Mouse (Mus musculus) telencephalon, adult 2 months (tissue): ENCODE data around the gene Spata4.
"Not testable (repeated sequence)": the region's sequence is repeated elsewhere in the genome, so short reads cannot be mapped to it uniquely, and the experiment has no call there.

Experiments
- DNase-seq: peaks from one replicate; pipeline ENCODE4 v3.0.0-alpha.2; 2011; ENCODE audit warnings: low read depth, low spot score

Spata4 gene

DNA sequence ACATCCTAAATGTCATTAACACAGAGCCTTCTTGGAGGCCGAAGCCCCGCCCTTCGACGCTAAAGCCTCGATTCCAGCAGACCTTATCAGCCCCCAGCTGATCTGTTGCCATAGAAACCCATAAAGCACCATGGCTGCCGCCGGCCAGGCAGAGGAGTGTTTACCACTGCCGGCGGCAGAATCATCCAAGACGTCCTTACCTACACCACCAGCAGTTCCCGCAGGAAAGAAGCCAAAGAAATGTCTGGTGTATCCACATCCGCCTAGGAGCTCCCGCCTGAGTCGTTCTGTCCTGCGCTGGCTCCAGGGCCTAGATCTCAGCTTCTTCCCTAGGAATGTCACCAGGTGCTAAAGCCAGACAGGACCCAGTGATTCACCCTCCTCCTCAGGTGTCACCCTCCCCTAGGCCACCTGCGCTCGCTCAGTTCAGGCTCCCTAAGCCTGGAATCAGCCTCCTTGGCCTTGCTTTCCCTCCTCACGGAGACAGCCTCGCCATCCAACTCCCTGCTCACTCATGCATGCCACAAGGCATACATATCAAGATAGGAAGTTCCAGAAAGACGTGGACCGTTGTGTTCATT is at the start of gene Spata4:
Gene Spata4 (plus strand): TSS at position 111 of the 581 bp plus-strand sequence.
- peak; percentile 59 for DNase-seq

DNA sequence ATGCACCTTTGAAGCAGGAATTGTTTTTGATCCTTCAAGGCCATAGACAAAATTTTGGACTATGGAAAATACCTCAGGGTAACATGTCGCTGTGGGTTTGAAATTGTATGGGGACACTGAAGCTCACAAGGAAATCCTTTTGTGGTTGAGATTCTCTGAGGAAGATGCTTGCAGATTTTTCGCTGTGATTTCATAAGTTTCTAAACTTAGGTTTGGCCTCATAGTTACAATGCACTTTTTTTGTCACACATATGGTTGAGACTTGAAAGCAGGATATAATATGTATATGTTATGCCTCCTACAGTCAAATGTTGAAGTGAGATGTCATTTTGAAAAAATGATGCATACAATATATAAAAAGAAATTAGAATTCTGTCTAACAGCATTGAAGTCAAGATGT is 45.7 kb upstream of the Spata4 start:
- DNase-seq: peak; percentile 72

DNA sequence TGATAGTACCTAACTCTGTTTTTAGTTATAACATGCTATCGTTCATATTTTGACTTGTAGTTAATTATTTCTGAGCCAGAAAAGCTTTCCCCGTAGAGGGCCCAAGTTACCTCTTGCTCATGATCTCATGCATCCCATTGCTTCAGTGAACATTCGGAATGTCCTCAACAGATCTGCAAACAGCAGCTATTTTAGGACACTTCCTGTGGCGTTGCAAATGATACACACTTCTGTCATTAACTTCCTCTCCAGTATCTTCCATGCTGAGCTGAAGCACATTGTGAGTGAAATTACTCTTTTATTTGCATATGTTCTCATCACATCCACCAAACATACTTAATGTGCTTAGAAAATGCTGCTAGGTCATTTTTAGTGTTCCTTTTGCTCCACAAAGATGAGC is 38.4 kb upstream of the Spata4 start:
- no peak for DNase-seq

DNA sequence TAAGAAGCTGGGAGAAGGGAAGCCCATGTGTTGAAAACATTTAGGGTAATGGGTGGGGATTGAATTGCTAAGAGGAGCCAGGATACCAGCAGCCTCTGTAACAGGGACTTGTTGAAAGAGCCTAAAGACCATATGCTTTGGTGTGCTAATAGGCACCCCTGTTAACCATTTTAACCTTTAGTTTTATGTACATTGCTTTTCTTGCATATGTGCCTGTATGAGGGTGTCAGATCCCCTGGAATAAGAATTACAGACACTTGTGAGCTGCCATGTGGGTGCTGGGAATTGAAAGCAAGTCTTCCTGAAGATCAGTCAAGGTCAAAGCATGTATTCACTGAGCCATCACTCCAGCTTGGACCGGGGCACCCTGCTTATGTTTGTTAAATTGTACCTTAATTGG is 35.4 kb upstream of the Spata4 start:
- DNase-seq: no peak

DNA sequence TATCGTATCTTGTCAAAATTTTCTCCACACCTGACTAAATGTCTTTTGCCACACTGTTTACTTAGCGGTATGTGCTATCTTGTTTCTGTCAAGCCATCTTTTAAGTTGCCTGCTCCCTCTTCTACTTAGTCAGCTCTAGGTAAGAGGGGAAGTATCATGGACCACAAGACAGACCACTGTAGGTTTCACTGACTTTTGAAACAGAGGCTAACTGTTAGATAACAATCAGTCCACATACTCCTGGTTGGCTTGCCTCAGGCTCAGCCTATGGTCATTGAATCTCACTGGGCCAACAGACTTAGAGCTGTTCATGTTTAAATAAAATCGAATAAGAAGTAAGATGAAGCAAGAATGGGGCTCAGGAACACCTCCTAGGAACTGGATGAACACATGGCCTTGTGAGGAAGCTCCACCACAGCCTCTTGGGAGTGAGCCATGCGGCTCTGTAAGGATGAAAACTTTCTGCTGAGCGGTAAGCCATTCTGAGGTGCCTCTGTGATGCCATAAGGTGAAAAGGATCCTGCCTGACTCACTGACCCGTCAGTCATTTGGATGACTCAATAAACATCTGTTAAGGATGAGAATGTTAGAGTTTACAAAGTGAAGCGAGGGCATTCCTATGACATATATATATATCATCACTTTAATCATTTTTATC is 34.8 kb upstream of the Spata4 start:
- DNase-seq: no peak

DNA sequence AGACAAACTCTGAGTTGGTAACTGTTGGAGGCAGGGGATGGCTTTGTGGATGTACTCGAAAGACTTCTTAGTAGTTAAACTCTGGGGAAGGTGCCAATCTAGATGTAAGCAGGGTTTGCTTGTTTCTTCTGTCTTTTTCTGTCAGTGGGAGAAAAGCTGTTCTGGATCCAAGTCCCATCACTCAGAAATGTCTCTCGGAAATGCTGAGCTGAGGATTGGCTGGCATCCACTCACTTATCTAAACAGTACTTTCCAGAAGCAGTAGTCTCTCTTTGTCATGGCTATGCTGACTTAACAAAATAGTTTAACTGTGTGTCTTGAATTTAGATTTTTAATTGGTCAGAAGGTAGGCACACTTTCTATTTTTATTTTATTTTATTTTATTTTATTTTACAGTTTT is 33.4 kb upstream of the Spata4 start:
- no peak for DNase-seq

DNA sequence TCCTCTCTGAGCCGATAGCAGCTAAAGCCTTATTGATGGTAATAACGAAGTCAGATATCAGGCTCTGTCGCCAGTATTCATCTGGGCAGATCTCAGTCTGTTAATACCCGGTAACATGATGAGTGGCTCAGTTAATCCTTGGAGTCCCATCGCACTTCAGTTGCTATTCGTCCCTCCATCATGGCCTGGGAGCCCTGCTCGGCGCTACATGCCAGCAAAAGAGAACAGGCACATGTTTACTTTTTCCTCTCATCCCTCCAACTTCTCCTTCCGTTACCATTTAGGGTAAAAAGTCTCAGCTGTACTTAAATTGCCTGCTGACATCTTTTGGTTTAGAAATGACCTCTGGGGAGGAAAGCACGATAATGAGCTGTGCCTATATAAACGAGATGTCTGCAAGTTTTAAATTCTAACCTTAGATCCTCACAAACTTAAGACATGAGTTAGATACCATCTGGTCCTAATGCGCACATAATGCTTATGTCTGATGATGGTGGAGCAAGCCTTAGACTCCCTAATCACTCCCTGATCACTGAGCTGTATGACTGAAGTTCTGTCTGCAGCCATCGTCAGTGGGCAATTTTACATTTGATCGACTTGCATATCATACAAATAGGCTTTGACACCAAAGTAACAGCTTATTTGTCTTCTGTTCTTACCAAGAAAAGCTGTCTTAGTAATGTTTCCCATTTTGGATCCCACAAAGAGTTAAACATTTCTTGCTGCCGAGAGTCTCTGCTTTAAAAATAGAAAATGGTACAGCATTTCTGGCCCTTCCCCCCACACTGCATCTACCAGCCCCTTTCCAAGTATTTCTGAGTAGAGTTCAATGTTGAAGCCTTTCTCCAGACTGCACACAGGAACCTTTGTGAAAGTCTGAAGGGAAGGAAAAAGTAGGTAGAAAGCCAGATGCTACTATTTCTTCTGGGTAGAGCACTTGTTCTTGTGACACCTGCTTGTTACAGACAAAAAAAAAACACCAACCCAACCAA is 29.7 kb upstream of the Spata4 start:
- DNase-seq: no peak

DNA sequence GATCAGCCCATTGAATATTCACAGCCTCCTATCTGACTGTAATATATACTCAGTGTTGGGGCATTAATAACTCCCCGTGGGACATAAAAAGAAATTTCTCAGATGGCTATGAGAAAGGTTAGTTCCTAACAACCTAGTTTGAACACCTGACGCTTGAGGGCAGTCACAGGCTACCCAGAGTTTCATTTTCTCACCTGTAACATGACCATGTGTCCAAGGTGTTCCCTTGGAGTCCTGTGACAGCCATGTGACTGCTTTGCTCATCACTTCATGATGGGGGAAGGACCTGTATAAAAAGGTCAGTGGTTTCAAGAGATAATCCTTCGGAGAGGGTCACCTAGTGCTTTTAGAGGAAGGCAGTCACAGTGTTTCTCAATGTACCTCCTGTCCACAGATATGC is 19.1 kb upstream of the Spata4 start:
- no peak for DNase-seq

DNA sequence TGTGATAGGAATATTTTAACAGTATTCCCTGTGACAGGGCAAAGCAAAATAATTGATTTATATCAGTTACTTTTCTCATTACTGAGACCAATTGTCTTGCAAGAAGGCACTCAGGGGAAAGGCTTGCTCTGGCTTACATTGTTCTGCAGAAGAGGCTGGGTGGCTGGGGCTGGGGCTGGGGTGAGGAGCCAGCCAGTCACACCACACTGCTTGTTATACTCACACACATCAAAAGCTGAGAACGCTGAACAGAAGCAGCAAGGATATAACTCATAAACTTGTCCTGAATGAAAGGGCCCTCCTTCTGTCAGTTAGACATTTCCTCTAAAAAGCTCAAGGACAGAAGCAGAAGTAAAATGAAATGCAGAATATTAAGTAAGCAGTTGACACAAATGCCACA is 17.7 kb upstream of the Spata4 start:
- DNase-seq: no peak

DNA sequence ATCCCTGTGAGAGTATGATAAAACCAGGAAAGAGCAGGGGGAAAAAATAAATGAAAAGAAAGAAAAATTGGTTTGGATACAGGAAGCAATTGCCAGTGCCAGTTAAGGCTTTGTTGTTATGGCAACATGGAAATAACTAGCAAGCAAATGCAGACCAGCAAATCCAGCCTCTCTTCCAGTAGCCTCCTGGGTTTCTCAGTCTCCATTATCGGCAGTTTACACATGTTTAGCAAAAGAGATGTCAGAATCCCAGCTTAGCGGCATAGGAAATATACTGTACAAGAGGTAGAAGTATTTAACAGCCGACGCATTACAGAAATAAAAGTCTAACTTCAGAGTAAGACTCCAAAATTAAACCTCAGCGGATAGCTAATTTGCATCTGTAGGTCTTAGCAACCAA is 5.9 kb upstream of the Spata4 start:
- peak; percentile 69 for DNase-seq

DNA sequence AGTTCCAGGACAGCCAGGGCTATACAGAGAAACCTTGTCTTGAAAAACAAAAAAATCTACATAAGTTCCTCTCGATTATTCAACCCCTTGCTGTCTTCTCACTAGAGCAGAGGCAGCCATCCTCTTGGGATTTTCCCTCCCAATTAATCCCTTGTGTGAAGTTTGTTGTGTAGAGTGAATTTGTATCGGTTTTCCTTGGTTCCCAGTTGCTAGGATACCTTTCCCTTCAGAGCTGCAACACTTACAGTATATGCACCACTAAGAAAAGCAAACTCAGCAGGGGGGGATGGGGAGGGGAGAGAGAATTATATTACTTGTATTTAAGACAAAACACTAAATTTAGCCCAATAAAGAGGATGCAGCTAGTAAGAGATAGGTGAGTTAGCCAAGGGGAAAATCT is 4.5 kb upstream of the Spata4 start:
- no peak for DNase-seq

DNA sequence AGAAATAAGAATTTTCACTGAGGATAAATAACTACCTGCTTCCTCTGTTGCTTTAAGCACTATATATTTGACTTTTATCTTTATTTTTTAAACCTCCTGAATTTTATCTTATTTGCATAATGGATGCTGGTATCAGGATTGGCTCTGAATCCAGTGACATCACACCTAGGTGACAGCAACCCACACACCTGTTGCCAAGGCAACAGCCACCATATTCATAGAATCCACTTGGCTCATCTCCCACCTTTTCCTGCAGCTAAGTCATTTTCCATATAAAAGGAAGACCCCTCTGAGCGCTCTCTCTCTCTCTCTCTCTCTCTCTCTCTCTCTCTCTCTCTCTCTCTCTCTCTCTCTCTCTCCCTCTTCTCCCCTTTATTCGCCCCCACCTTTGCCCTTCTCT is 3.6 kb upstream of the Spata4 start:
- DNase-seq: peak; percentile 72

DNA sequence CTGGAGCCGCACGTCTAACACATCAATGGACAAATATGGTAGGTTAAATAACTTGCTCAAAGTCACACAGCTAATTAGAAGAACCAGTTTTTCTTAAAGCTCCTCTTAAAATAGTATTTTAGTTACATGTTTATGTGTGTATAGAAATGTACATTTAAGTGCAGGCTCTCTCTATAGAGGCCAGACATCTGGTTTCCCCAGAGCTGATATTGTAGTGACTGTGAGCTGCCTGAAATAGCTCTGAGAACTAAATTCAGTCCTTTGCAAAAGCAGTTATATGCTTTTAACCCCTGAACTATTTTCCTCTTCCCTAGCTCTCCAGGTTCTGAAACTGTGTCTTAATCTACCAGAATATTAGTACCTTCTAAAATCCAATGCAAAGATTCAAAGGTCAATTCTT is 3.2 kb upstream of the Spata4 start:
- DNase-seq: no peak

DNA sequence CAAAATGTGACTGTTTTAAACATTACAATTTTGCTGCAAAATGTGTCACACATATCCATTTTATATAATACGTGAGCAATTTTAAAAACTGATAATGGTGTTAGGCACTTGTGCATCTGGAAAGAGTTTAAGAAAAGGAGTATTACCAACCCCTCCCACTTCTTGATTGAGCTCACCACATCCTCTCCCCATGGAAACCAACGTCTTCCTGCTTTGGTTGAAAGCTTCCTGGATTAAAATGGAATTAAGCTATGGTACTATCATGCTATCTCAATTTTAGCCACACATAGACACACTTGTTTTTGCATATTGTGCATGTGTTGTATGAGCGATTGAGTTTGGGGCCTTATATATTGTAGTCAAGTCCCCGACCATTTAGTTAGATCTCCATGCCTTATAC is 2.9 kb downstream of the Spata4 start:
- no peak for DNase-seq

DNA sequence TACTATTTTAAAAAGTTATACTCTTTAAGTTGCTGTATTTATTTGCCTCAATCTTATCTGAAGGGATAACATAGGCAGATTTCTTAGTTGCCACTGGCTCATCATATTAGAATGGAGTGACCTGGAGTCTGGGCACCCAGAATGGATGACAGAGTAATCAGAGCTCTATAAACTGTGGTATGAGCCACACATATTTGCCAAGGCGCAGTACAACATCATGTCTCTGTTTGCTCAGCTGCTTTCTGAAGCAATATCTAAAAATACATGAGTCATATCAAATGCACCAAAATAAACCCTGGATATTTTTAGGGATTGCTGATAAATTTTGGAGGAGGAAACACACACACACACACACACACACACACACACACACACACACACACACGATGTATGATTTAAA is 8.8 kb downstream of the Spata4 start:
- peak; percentile 12 for DNase-seq

DNA sequence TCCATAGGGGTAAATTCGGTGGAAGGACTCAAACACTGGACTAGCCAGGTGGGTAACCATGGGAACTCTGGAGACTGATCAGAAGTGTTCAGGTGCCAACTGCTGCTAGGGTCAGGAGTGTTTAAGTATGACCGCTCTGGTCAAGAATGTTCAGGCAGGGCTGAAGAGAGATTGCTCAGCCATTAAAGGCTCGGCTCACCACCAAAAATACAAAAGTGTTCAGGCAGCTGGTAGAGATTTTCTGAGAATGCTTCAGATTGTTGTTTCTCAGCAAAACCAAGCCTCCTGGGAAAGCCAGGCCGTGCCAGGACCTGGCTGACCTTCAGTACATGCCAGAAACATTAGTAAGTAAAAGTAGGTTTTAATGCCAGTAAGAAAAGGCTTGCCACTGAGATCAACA is 9.7 kb downstream of the Spata4 start:
- DNase-seq: no peak

DNA sequence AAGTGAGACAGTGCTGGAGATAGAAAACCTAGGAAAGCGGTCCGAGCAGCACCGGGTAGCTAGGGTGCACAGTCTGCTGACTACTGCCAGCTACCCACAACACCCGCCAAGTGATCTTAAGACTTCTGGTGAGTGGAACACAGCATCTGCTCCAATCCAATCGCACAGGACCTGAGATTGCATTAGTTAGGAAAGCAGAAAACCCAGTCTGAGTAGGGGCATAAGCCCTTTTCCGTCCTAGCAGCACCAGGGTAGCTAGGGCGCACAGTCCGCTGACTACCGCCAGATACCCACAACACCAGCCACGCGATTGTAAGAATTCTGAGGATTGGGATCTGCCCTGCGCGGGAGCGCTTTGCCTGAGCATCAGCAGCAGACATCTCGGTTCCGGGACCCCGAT is 16.1 kb downstream of the Spata4 start:
- DNase-seq: not testable (repeated sequence)

DNA sequence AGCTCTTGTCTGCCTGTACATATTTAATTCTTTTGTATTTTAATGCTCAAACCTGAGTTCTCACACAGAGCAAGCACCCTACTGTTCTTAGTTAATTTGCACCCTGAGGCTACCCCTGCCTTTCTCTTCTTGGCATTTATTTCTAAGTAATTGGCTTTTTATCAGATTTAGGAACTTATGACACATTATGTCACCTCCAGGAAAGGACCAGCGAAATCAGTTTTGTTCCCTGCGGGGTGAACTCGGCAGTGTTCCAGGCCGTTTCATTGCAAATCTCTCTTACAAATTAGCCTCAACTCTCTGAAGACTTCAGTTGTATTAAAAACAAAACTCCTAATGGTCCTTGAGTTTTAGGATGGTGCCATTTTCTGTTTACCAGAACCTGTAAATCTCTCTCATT is 38.1 kb downstream of the Spata4 start:
- no peak for DNase-seq
